Mouse (Mus musculus) heart, postnatal 25 days (tissue): ENCODE measurements around the gene Gm49510. TPM values are rescaled to one million over a fixed set of nuclear protein-coding genes. Genes with fewer than 3 reads are reported as not detected.
A peak's percentile ranks its signal among the peaks of the same experiment; 100 is the strongest.
"Not testable (repeated sequence)": the region's sequence is repeated elsewhere in the genome, so short reads cannot be mapped to it uniquely, and the experiment has no call there.

Experiments
- DNase-seq: peaks from one replicate; pipeline ENCODE4 v3.0.0; 2022; ENCODE audit warnings: low spot score
- intact Hi-C: fragments of 180-260 bp; cut with DNase I; formaldehyde crosslinking; loops from one replicate; pipeline ENCODE4 v1.15.1; 2025
- total RNA-seq, 2 experiments: library from RNA; stranded (reverse); gene quantifications; 2 replicates each; pipeline ENCODE4 v1.2.3; 2021

Gene Gm49510
- total RNA-seq, 2 experiments from 2014 or later, result 0.18 TPM; not detected in 1

GRCm38 (mm10) chr15:78876991-78877809 is 22.3 kb upstream of the Gm49510 start, which contains the start of gene Gga1:
Gene Gga1, plus strand, starts transcription at chr15:78877190.
- intact Hi-C loops, result no loop called here
- DNase-seq, result peak; percentile 89

- DNase-seq, result no peak
- intact Hi-C loops, result no loop called here
These were observed 21.6 kb upstream of the Gm49510 start for GRCm38 (mm10) chr15:78877810-78878390.

GRCm38 (mm10) chr15:78878792-78879516 is 20.5 kb upstream of the Gm49510 start:
- intact Hi-C loops, DNase-seq: not testable (repeated sequence)

GRCm38 (mm10) chr15:78880432-78880831 is 19.0 kb upstream of the Gm49510 start:
- no peak for DNase-seq
- intact Hi-C loops, result no loop called here

- intact Hi-C loops, result no loop called here
These were observed 17.6 kb upstream of the Gm49510 start for GRCm38 (mm10) chr15:78881828-78882227.

GRCm38 (mm10) chr15:78889401-78889853 is 10.0 kb upstream of the Gm49510 start:
- intact Hi-C loops, result no loop called here
- no peak for DNase-seq

More at GRCm38 (mm10) chr15:78881828-78882227, 17.6 kb upstream of the Gm49510 start:
- DNase-seq, result no peak

- DNase-seq, result no peak
- intact Hi-C loops, result no loop called here
These were observed 7.0 kb upstream of the Gm49510 start for GRCm38 (mm10) chr15:78892440-78892839.

GRCm38 (mm10) chr15:78894726-78895125 is 4.7 kb upstream of the Gm49510 start:
- intact Hi-C loops, result no loop called here

GRCm38 (mm10) chr15:78895741-78896140 is 3.7 kb upstream of the Gm49510 start:
- intact Hi-C loops, result no loop called here
- no peak for DNase-seq

More at GRCm38 (mm10) chr15:78894726-78895125, 4.7 kb upstream of the Gm49510 start:
- DNase-seq, result no peak

GRCm38 (mm10) chr15:78896149-78896548 is 3.3 kb upstream of the Gm49510 start:
- DNase-seq, result no peak
- intact Hi-C loops, result no loop called here

- no peak for DNase-seq
- intact Hi-C loops, result no loop called here
These were observed 2.0 kb upstream of the Gm49510 start for GRCm38 (mm10) chr15:78897488-78897887.

GRCm38 (mm10) chr15:78898507-78899001 is 913 bp upstream of the Gm49510 start:
- DNase-seq, result no peak
- intact Hi-C loops, result no loop called here

GRCm38 (mm10) chr15:78899740-78900584 is 495 bp downstream of the Gm49510 start, which contains the start of gene Sh3bp1:
Gene Sh3bp1, plus strand, starts transcription at chr15:78899768.
- peak; percentile 32 for DNase-seq
- intact Hi-C loops, result loop anchor here (5.0 kb wide), 1 partner anchor 167 kb away; no protein-coding TSS in a partner anchor

GRCm38 (mm10) chr15:78900585-78901421 is 1.3 kb downstream of the Gm49510 start:
- no peak for DNase-seq
- intact Hi-C loops, result loop anchor here (5.0 kb wide), 1 partner anchor 166 kb away; no protein-coding TSS in a partner anchor

GRCm38 (mm10) chr15:78901422-78901789 is 1.9 kb downstream of the Gm49510 start:
- DNase-seq, result no peak
- intact Hi-C loops, result loop anchor here (5.0 kb wide), 1 partner anchor 166 kb away; no protein-coding TSS in a partner anchor

GRCm38 (mm10) chr15:78903243-78903642 is 3.8 kb downstream of the Gm49510 start:
- intact Hi-C loops, result loop anchor here (5.0 kb wide), 1 partner anchor 164 kb away; no protein-coding TSS in a partner anchor
- no peak for DNase-seq

- DNase-seq, result no peak
- intact Hi-C loops, result no loop called here
These were observed 8.9 kb downstream of the Gm49510 start for GRCm38 (mm10) chr15:78908399-78908798.

GRCm38 (mm10) chr15:78908982-78909381 is 9.5 kb downstream of the Gm49510 start:
- intact Hi-C loops, result no loop called here
- no peak for DNase-seq
